Mouse (Mus musculus) C2C12 (cell line): ENCODE results near the gene Ncan.

ENCODE experiments used
- CEBPB ChIP-seq: IDR thresholded peaks from one replicate; pipeline ENCODE4 v1.6.1; 2011; ENCODE audit warnings: low read depth, mild to moderate bottlenecking, control low read depth, moderate library complexity
- CTCF ChIP-seq: IDR thresholded peaks from one replicate; pipeline ENCODE4 v1.5.1; 2011; ENCODE audit not compliant: control insufficient read depth, insufficient read depth, insufficient read length
- MAX ChIP-seq: IDR thresholded peaks from one replicate; pipeline ENCODE4 v1.6.1; 2011; ENCODE audit warnings: mild to moderate bottlenecking, control low read depth
- USF1 ChIP-seq: IDR thresholded peaks from one replicate; pipeline ENCODE4 v1.6.1; 2011; ENCODE audit warnings: low read depth, mild to moderate bottlenecking, control low read depth, moderate library complexity

GRCm38 (mm10) chr8:70110451-70110850 lies 10.2 kb downstream of the Ncan start:
- TF ChIP-seq CTCF (no peak), MAX (no peak), USF1 (no peak), CEBPB (no peak)
